Mouse (Mus musculus) ES-Bruce4 (cell line): Measurements from ENCODE around the gene Rxrg. TPM values are rescaled to one million over a fixed set of nuclear protein-coding genes. Genes with fewer than 3 reads are reported as not detected.

Experiments used
- H3K27ac ChIP-seq: 2 replicates; pipeline ENCODE4 v1.5.1; 2012; ENCODE audit warnings: low read length, inconsistent platforms; ENCODE audit not compliant: insufficient read depth
- H3K27me3 ChIP-seq: 2 replicates; pipeline ENCODE4 v1.6.1; 2012; ENCODE audit warnings: mild to moderate bottlenecking, low read length, inconsistent platforms; ENCODE audit not compliant: control insufficient read depth, poor library complexity, insufficient read depth, severe bottlenecking
- H3K36me3 ChIP-seq: 2 replicates; pipeline ENCODE4 v1.6.1; 2012; ENCODE audit warnings: inconsistent platforms, mild to moderate bottlenecking, low read length, moderate library complexity; ENCODE audit not compliant: control insufficient read depth, poor library complexity, insufficient read depth, severe bottlenecking
- H3K4me1 ChIP-seq: one replicate; pipeline ENCODE4 v1.8.1; 2011; ENCODE audit warnings: low read length; ENCODE audit not compliant: control insufficient read depth, insufficient read depth
- H3K4me3 ChIP-seq: 2 replicates; pipeline ENCODE4 v1.5.1; 2011; ENCODE audit warnings: low read depth, mild to moderate bottlenecking, low read length
- H3K9ac ChIP-seq: 2 replicates; pipeline ENCODE4 v1.6.1; 2012; ENCODE audit warnings: low read depth, mild to moderate bottlenecking, inconsistent platforms; ENCODE audit not compliant: poor library complexity, severe bottlenecking
- H3K9me3 ChIP-seq: replicated peaks from 2 replicates; pipeline ENCODE4 v1.6.1; 2012; ENCODE audit warnings: mild to moderate bottlenecking, low read length, inconsistent platforms; ENCODE audit not compliant: control insufficient read depth, poor library complexity, insufficient read depth, severe bottlenecking
- CTCF ChIP-seq: IDR thresholded peaks from one replicate; pipeline ENCODE4 v1.8.1; 2011; ENCODE audit warnings: low read depth, low read length
- EP300 ChIP-seq: IDR thresholded peaks from 2 replicates; pipeline ENCODE4 v1.6.1; 2011; ENCODE audit warnings: low read depth, low read length; ENCODE audit not compliant: insufficient read depth
- POLR2A ChIP-seq: IDR thresholded peaks from one replicate; pipeline ENCODE4 v1.8.1; 2011; ENCODE audit warnings: low read length; ENCODE audit not compliant: insufficient read depth
- polyA plus RNA-seq: library from polyadenylated mRNA; stranded (reverse); fragments of >200 nt; gene quantifications from 2 replicates; pipeline ENCODE4 v1.2.4, GENCODE M21; 2011; ENCODE audit warnings: low read depth; ENCODE audit not compliant: missing spikeins, insufficient read depth, insufficient read length

Gene Rxrg
- polyA plus RNA-seq, 1 experiment = not detected

DNA sequence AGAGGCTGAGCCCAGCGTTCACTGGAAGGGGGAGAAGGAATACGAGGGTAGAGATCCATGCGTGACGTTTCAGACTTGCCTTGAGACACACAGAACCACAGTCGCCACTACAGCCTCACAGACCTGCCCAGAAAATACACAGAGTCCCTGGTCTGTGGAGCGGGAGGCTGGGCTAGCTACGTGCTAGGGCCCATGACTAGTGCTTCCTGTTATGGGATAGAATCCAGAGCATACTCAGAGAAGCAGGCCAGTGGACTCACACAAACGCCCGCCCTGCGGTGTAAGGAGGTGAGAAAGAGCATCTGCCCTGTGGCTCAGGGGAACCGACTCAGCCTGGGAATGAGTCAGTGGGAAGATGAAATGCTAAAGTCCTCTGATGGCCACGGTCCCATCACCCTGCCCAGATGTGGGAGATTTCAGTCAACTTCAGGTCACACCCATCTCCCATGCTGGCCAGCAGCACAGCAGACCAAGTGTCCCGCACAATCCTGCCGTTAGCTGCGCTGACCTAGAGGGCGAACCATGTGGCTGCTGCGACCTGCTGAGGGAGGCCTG lies 74.3 kb downstream of the Rxrg start:
- no peak for TF ChIP-seq EP300
- Histone ChIP-seq H3K36me3 (no peaks in the 10 kb centered on the region), H3K27ac (no peak overlapping the region), H3K27me3 (peaks cover 1% of the 10 kb centered on the region; the same call in 1 of the 2 replicates), H3K9me3 (no peaks in the 10 kb centered on the region), H3K4me1 (no peaks in the 10 kb centered on the region), H3K9ac (no peak overlapping the region), H3K4me3 (peak overlapping the region; percentile 37)

DNA sequence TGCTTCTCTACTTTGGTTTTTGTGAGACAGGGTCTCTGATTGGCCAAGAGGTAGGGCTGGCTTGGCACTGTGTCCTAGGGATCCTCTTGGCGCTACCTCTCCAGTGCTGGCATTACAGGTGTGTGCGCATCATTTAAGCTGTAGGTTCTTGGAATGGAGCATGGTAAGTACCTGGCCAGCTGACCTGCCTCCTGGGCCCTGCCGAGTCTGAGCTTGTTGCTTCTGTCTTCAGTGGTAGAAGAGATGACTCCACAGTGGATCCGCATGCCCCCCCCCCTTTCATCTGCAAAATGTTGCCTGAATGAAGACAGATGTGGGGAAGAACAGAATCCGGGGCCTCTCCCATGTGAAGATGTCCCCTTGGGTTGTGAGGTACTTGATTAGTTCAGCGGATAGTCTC lies 80.9 kb downstream of the Rxrg start:
- Histone ChIP-seq H3K9ac (no peak overlapping the region), H3K4me1 (no peaks in the 10 kb centered on the region), H3K4me3 (no peak overlapping the region), H3K9me3 (no peaks in the 10 kb centered on the region), H3K27me3 (no peaks in the 10 kb centered on the region; the same call in 1 of the 2 replicates), H3K36me3 (no peaks in the 10 kb centered on the region), H3K27ac (no peak overlapping the region)
- no peak for TF ChIP-seq CTCF
- no peak for TF ChIP-seq EP300
- TF ChIP-seq POLR2A = no peak

- H3K36me3 ChIP-seq = no peaks in the 10 kb centered on the region
- H3K9me3 ChIP-seq = no peaks in the 10 kb centered on the region
- H3K27ac ChIP-seq = no peak overlapping the region
- no peak for TF ChIP-seq POLR2A
- TF ChIP-seq CTCF = no peak
- TF ChIP-seq EP300 = no peak
- peak overlapping the region; percentile 65 for H3K9ac ChIP-seq
- H3K27me3 ChIP-seq = peaks cover 23% of the 10 kb centered on the region
- peak overlapping the region; percentile 67 for H3K4me3 ChIP-seq
- no peaks in the 10 kb centered on the region for H3K4me1 ChIP-seq
Measured at GRCm38 (mm10) chr1:167688001-167688346, 89.8 kb downstream of the Rxrg start.

GRCm38 (mm10) chr1:167688347-167689231 lies 90.4 kb downstream of the Rxrg start:
- H3K9ac ChIP-seq = peak overlapping the region; percentile 65
- H3K9me3 ChIP-seq = no peaks in the 10 kb centered on the region
- H3K4me3 ChIP-seq = peak overlapping the region; percentile 67
- no peaks in the 10 kb centered on the region for H3K36me3 ChIP-seq
- TF ChIP-seq EP300 (no peak), POLR2A (no peak), CTCF (no peak)
- H3K27me3 ChIP-seq = peaks cover 23% of the 10 kb centered on the region
- H3K27ac ChIP-seq = no peak overlapping the region
- no peaks in the 10 kb centered on the region for H3K4me1 ChIP-seq

- no peak within 1 kb of the TSS for H3K27ac ChIP-seq
- TF ChIP-seq POLR2A (no peak), EP300 (no peak), CTCF (no peak)
Measured at GRCm38 (mm10) chr1:167689232-167689261, 90.9 kb downstream of the Rxrg start, which contains the start of gene Lmx1a. Gene Lmx1a, plus strand, starts transcription at chr1:167689237.

More at GRCm38 (mm10) chr1:167689232-167689261, 90.9 kb downstream of the Rxrg start, which contains the start of gene Lmx1a:
- peaks cover 23% of the 10 kb centered on the region for H3K27me3 ChIP-seq
- H3K9me3 ChIP-seq = no peaks in the 10 kb centered on the region
- H3K9ac ChIP-seq = peak within 1 kb of the TSS; percentile 65
- peak within 1 kb of the TSS; percentile 67 for H3K4me3 ChIP-seq
- no peaks in the 10 kb centered on the region for H3K36me3 ChIP-seq
- H3K4me1 ChIP-seq = no peaks in the 10 kb centered on the region

Other genes starting within 250 kb of the Rxrg start
- 73.4 and 74.4 TPM in 2 replicates for gene Aldh9a1, start 248.4 kb upstream of the Rxrg start, polyA plus RNA-seq
- gene Mgst3, start 204.5 kb upstream of the Rxrg start, polyA plus RNA-seq = 23.4 and 26.6 TPM in 2 replicates
- gene Lrrc52, start 131.6 kb upstream of the Rxrg start, polyA plus RNA-seq = not detected in 2 replicates
- 0.18 and 0.21 TPM in 2 replicates for gene Lmx1a, start 90.9 kb downstream of the Rxrg start, polyA plus RNA-seq